Mouse (Mus musculus) neural tube, embryonic 11.5 days (tissue): ENCODE measurements at regions not wholly inside any gene's neighbourhood (a gene's known extent, or its start where the extent isn't known, plus 50 kb on each side); places are given as distances from the start of the nearest gene placed in this dataset.

ENCODE experiments used
- ATAC-seq: fragments of 200-750 bp; cut with Nextera tagmentation; 2 replicates; pipeline ENCODE4 v1.8.0; 2017; ENCODE audit warnings: moderate number of reproducible peaks, mild to moderate bottlenecking, moderate TSS enrichment, moderate library complexity; ENCODE audit not compliant: insufficient read depth, low FRiP score, low TSS enrichment
- DNase-seq: peaks from one replicate; pipeline ENCODE4 v3.0.0-alpha.2; 2015; ENCODE audit warnings: low spot score
- H3K27ac ChIP-seq: fragments of 300-500 bp; sonication (generic); 2 replicates; pipeline ENCODE4 v1.5.1; 2014; ENCODE audit warnings: low read depth, mild to moderate bottlenecking, low read length
- H3K27me3 ChIP-seq: fragments of 300-500 bp; sonication (generic); 2 replicates; pipeline ENCODE4 v1.6.1; 2014; ENCODE audit warnings: mild to moderate bottlenecking, low read length, mixed read lengths; ENCODE audit not compliant: control insufficient read depth, insufficient read depth
- H3K36me3 ChIP-seq: fragments of 300-500 bp; sonication (generic); 2 replicates; pipeline ENCODE4 v1.6.1; 2014; ENCODE audit warnings: mild to moderate bottlenecking, low read length, moderate library complexity, mixed read lengths; ENCODE audit not compliant: control insufficient read depth, insufficient read depth
- H3K4me1 ChIP-seq: fragments of 300-500 bp; sonication (generic); 2 replicates; pipeline ENCODE4 v1.6.1; 2014; ENCODE audit warnings: low read length, mixed read lengths; ENCODE audit not compliant: control insufficient read depth, insufficient read depth
- H3K4me2 ChIP-seq: fragments of 300-500 bp; sonication (generic); 2 replicates; pipeline ENCODE4 v1.6.1; 2014; ENCODE audit warnings: low read depth, mild to moderate bottlenecking, moderate library complexity
- H3K4me3 ChIP-seq: fragments of 300-500 bp; sonication (generic); 2 replicates; pipeline ENCODE4 v1.5.1; 2014; ENCODE audit warnings: low read depth, low read length
- H3K9ac ChIP-seq: fragments of 300-500 bp; sonication (generic); 2 replicates; pipeline ENCODE4 v1.6.1; 2014; ENCODE audit warnings: mild to moderate bottlenecking, low read length
- H3K9me3 ChIP-seq: fragments of 300-500 bp; sonication (generic); 2 replicates; pipeline ENCODE4 v1.6.1; 2016; ENCODE audit warnings: low read length; ENCODE audit not compliant: control insufficient read depth
- whole genome bisulfite sequencing: fragments of 180-500 bp; shearing (Covaris S2); extraction: QIAGEN DNeasy Blood & Tissue Kit; methylation state at CpG from one replicate; pipeline ENCODE4 v1.1.7; 2014; 5-methylcytosine and 5-hydroxymethylcytosine counted together

GRCm38 (mm10) chr16:30118876-30119275 lies 54.7 kb downstream of the Hes1 start:
- H3K36me3 ChIP-seq: no peaks in the 10 kb centered on the region
- DNase-seq: no peak
- 0 out of 2 replicates have a peak, but pooled peaks cover under 1% of the 10 kb centered on the region for H3K27me3 ChIP-seq
- 72% methylated on average over 5 of the region's 5 CpGs for WGBS
- H3K9me3 ChIP-seq: no peaks in the 10 kb centered on the region
- H3K9ac ChIP-seq: no peak overlapping the region
- H3K4me1 ChIP-seq: peaks cover 30% of the 10 kb centered on the region
- H3K4me2 ChIP-seq: no peak overlapping the region
- H3K4me3 ChIP-seq: no peak overlapping the region
- no peak overlapping the region for H3K27ac ChIP-seq
- no peak for ATAC-seq

- H3K36me3 ChIP-seq: no peaks in the 10 kb centered on the region
- peak; percentile 86 for ATAC-seq
- WGBS: 1% methylated on average over 30 of the region's 30 CpGs
- H3K9ac ChIP-seq: no peak overlapping the region
- H3K9me3 ChIP-seq: no peaks in the 10 kb centered on the region
- DNase-seq: peak; percentile 75
- H3K4me1 ChIP-seq: peaks cover 30% of the 10 kb centered on the region
- H3K4me2 ChIP-seq: peak overlapping the region; percentile 28
- no peak overlapping the region for H3K4me3 ChIP-seq
- 0 out of 2 replicates have a peak overlapping the region, but pooled peaks have one; percentile 42 for H3K27ac ChIP-seq
- 0 out of 2 replicates have a peak, but pooled peaks cover 3% of the 10 kb centered on the region for H3K27me3 ChIP-seq
These were observed 56.4 kb downstream of the Hes1 start for GRCm38 (mm10) chr16:30120330-30121265.

- Histone ChIP-seq H3K27me3 (0 out of 2 replicates have a peak, but pooled peaks cover 6% of the 10 kb centered on the region), H3K36me3 (no peaks in the 10 kb centered on the region), H3K27ac (no peak overlapping the region), H3K4me2 (no peak overlapping the region), H3K4me3 (no peak overlapping the region), H3K4me1 (peaks cover 26% of the 10 kb centered on the region), H3K9ac (no peak overlapping the region), H3K9me3 (no peaks in the 10 kb centered on the region)
- WGBS: 45% methylated on average over 6 of the region's 6 CpGs
- DNase-seq (no peak), ATAC-seq (no peak)
These were observed 57.4 kb downstream of the Hes1 start for GRCm38 (mm10) chr16:30121596-30121995.

GRCm38 (mm10) chr16:30122211-30123070 lies 58.3 kb downstream of the Hes1 start:
- DNase-seq (peak; percentile 24), ATAC-seq (no peak)
- Histone ChIP-seq H3K9ac (no peak overlapping the region), H3K36me3 (no peaks in the 10 kb centered on the region), H3K4me1 (peaks cover 22% of the 10 kb centered on the region), H3K4me3 (no peak overlapping the region), H3K27ac (no peak overlapping the region), H3K27me3 (0 out of 2 replicates have a peak, but pooled peaks cover 6% of the 10 kb centered on the region), H3K4me2 (no peak overlapping the region), H3K9me3 (no peaks in the 10 kb centered on the region)
- WGBS: 11% methylated on average over 29 of the region's 29 CpGs

GRCm38 (mm10) chr16:30127015-30127414 lies 62.8 kb downstream of the Hes1 start:
- WGBS: 95% methylated on average over 10 of the region's 10 CpGs
- no peak for ATAC-seq

GRCm38 (mm10) chr16:30128787-30129186 lies 64.6 kb downstream of the Hes1 start:
- H3K9me3 ChIP-seq: no peaks in the 10 kb centered on the region
- H3K9ac ChIP-seq: no peak overlapping the region
- H3K27me3 ChIP-seq: peaks cover 18% of the 10 kb centered on the region
- no peak overlapping the region for H3K4me2 ChIP-seq
- ATAC-seq: no peak
- H3K4me3 ChIP-seq: no peak overlapping the region
- whole genome bisulfite sequencing: 73% methylated on average over 8 of the region's 8 CpGs
- H3K27ac ChIP-seq: no peak overlapping the region
- peaks cover 14% of the 10 kb centered on the region for H3K4me1 ChIP-seq
- no peak for DNase-seq
- no peaks in the 10 kb centered on the region for H3K36me3 ChIP-seq

More at GRCm38 (mm10) chr16:30127015-30127414, 62.8 kb downstream of the Hes1 start:
- Histone ChIP-seq H3K36me3 (no peaks in the 10 kb centered on the region), H3K27ac (no peak overlapping the region), H3K9ac (no peak overlapping the region), H3K4me1 (peaks cover 23% of the 10 kb centered on the region), H3K9me3 (no peaks in the 10 kb centered on the region), H3K4me2 (no peak overlapping the region), H3K4me3 (no peak overlapping the region), H3K27me3 (peaks cover 12% of the 10 kb centered on the region; the same call in 1 of the 2 replicates)
- no peak for DNase-seq

- DNase-seq (peak; percentile 68), ATAC-seq (peak; percentile 82)
- H3K36me3 ChIP-seq: no peaks in the 10 kb centered on the region
- WGBS: 13% methylated on average over 17 of the region's 17 CpGs
- no peak overlapping the region for H3K4me3 ChIP-seq
- no peaks in the 10 kb centered on the region for H3K9me3 ChIP-seq
- no peak overlapping the region; the same call in 1 of the 2 replicates for H3K4me2 ChIP-seq
- H3K4me1 ChIP-seq: peaks cover 14% of the 10 kb centered on the region
- H3K27me3 ChIP-seq: peaks cover 22% of the 10 kb centered on the region
- peak overlapping the region; percentile 5; the same call in 1 of the 2 replicates for H3K27ac ChIP-seq
- no peak overlapping the region for H3K9ac ChIP-seq
These were observed 65.3 kb downstream of the Hes1 start for GRCm38 (mm10) chr16:30129218-30130112.

- Histone ChIP-seq H3K4me1 (peaks cover 14% of the 10 kb centered on the region), H3K36me3 (no peaks in the 10 kb centered on the region), H3K4me3 (no peak overlapping the region), H3K9me3 (no peaks in the 10 kb centered on the region), H3K9ac (no peak overlapping the region), H3K27me3 (peaks cover 27% of the 10 kb centered on the region), H3K4me2 (peak overlapping the region; percentile 4; the same call in 1 of the 2 replicates), H3K27ac (peak overlapping the region; percentile 42; the same call in 1 of the 2 replicates)
- WGBS: 34% methylated on average over 4 of the region's 4 CpGs
- DNase-seq (no peak), ATAC-seq (peak; percentile 62)
These were observed 65.9 kb downstream of the Hes1 start for GRCm38 (mm10) chr16:30130113-30130471.
